Mouse (Mus musculus) heart, postnatal 0 days (tissue): Measurements from ENCODE around the gene Arhgap24.

Experiments
- CTCF ChIP-seq: IDR thresholded peaks from 2 replicates; pipeline ENCODE4 v1.5.1; 2016; ENCODE audit warnings: antibody characterized with exemption, control low read depth, low read depth
- EP300 ChIP-seq: IDR thresholded peaks from 2 replicates; pipeline ENCODE4 v1.6.1; 2016; ENCODE audit warnings: antibody characterized with exemption, low read depth

DNA sequence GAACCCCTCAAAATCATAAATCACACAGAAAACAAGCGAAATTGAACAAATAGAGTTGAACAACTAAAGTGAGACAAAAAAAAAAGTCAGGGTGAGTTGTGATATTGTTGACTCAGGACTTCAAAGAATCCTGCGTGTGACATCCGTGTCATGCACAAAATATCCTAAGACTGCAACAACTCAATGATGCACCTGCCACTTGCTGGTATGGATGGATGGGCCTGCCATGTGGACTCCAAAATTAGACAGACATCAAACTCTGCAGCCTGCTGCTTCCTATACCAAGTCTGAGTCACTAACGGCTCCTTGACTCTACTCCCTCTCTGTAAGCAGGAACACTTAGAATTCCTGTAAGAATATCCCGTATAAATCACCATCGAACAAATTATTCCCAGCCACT, 321.6 kb downstream of the Arhgap24 start:
- TF ChIP-seq CTCF (no peak), EP300 (no peak)
